Mouse (Mus musculus) testis, postnatal 14 days (tissue): Measurements from ENCODE around the gene Dnajc27.
A peak's percentile ranks its signal among the peaks of the same experiment; 100 is the strongest.

Experiments
- DNase-seq: peaks from one replicate; pipeline ENCODE4 v3.0.0; 2021; ENCODE audit warnings: low spot score

Gene Dnajc27

DNA sequence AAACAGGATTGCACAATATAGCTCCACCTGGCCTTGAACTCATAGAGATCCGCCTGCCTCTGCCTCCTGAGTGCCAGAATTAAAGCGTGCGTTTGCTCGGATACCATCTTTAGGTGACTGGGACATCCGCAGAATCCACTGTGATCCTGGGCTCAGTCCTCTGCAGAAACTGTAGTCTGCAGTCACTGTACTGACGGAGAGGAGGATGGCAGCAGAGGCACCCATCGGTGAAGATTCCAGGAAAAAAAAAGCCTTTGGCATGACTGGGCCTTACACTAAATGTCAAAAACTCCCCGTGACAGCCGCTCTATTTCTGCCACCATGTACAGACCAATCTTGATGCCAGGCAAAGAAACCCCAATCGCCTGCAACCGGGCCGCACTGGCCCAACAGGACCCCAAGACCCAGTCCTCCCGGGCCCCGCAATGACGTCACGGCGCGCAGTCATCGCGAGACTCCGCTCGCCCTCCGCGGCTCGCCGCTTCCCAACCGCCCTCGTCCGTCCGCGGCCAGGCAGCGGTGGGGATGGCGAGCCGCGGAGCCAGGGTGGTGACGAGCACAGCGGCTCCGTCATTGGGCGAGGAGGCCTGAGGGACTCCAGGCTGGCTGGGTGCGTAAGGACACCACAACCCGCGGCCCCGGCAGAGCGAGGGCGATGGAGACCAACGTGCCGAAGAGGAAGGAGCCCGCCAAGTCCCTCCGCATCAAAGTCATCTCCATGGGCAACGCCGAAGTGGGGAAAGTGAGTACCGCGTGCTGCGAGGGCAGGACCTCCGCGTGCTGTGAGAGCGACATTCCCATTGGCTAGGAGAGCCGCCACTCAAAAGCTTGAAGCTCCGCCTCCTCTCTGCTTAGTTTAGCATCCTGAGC is at the start of gene Dnajc27:
Gene Dnajc27 (plus strand): TSS at position 452 of the 870 bp plus-strand sequence.
- peak; percentile 95 for DNase-seq

- no peak for DNase-seq
Observed at GRCm38 (mm10) chr12:4036157-4036556, 46.2 kb upstream of the Dnajc27 start.

DNA sequence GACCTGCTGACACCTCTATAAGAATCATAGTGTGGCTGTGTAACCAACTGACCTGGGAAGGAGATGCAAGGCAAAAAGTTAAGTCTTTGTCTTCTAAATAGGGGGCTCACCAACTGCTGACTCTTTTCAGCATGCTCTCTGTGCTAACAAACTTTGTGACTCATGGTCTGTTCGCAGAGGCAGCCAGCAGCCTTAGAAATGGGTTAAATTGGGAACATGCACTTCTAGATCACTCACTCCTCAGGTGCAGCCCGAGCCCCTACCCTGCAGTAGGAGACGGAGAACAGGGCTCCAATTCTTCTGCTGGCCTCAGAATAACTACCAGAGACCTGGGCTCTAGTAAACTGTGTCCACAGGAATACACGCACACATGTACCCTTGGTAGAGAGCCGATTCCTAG is 44.9 kb upstream of the Dnajc27 start:
- DNase-seq, result no peak

DNA sequence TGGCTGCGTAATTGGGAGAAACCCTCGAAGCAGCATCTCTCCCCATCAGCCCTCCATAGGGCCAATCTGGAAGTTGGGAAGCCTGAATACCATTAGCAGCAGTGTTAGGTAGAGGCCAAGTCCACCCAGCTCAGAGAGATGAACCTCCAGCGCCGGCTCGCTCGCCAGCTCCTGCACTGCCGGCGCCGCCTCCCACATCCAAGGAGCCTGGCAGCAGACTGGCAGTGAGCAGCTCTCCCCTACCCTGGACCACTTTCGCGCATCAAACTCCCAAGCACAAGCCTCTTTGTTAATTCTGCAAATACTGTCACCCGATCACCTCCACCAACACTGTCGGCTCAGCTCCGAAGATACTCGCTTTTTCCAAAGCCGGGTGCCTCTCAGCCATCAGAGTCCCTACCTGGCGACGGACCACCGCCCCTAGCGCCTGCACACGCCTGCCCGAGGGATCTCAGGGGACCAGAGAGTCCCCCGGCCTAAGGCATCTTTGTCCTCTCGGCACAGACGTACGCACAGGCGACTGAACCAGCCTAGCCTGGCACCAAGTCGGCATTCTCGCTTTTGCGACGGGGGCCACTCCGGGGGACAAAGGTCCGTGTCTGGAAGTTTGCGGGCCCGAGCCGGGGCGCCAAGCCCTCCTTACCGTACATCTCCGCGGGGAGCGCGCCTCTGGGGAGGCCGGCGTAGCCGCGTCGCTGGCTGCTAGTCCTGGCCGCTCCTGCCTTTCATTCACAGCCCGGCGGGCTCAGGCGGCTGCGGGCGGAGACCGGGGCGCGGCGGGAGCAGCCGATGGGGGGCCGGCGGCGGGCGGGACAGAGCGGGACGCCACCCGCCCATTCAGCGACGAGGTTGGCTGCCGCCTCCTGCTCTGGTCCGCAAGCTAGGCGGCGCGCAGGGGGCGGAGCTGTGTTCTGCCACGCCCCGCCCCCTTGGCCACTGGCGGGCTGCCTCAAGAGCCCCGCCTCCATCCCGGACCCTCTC is 44.0 kb upstream of the Dnajc27 start, which contains the start of gene Efr3b:
Gene Efr3b (minus strand): TSS at position 855 of the 981 bp plus-strand sequence.
- peak; percentile 81 for DNase-seq

- no peak for DNase-seq
Observed at GRCm38 (mm10) chr12:4039046-4039445, 43.3 kb upstream of the Dnajc27 start.

DNA sequence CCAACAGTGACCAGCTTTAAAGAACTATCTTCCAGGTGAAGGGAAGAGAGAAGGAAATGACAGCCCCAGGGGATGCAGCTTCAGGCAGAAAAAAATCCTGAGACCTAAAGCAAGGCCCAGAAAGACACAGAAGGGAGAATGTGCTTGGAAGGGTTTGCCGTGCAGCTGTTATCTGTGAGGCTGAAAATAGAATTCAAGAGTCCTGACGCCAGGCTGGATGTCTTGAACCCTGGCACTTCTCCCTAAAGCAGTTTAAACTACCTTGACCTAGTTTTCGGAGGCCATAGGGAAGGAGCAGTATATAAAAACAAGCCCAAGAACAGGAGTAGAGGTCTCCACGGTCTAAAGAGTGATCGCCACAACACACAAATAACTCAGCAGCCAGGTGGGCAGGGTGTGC is 40.0 kb upstream of the Dnajc27 start:
- no peak for DNase-seq

GRCm38 (mm10) chr12:4045992-4046391 is 36.4 kb upstream of the Dnajc27 start:
- no peak for DNase-seq

GRCm38 (mm10) chr12:4048031-4048430 is 34.4 kb upstream of the Dnajc27 start:
- DNase-seq, result no peak

- no peak for DNase-seq
Observed at GRCm38 (mm10) chr12:4050861-4051425, 31.4 kb upstream of the Dnajc27 start.

GRCm38 (mm10) chr12:4053643-4054042 is 28.7 kb upstream of the Dnajc27 start:
- DNase-seq, result no peak

DNA sequence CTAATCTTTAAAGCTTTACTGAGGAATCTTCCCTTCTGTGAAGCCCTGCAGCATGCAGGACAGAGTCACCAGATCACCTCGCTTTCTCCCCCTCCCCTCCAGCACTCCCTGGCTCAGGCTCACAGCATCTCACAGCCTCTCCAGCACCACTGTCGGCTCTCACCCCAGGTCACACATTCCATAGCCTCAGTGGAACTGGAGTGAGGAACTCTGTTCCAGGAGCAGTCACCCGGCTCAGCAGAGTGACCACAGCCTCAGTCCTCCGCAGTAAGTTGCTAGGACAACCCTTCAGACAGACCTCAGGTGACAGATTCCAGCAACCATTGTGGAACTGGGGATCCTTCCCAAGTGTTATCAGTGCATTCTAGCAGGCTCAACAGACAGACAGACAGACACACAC is 27.5 kb upstream of the Dnajc27 start:
- DNase-seq, result no peak

DNA sequence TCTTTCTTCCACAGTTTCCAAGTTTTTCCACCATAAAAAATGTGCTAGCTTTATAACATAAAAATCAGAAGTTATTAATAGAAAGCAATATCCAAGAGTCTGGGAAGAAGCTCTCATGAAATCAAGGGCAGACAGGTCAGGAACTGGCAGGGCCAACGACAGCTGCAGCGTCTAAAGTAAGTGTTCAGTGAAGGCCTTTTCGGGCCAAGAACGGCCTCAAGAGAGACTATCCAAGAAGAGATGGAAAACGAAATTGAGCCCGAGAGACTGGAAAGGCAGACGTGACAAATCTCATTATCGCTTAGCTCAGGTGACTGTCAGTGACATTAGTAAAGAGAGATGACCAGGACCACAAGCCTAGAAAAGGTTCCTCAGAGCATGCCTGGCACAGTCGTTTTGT is 24.1 kb upstream of the Dnajc27 start:
- no peak for DNase-seq

- DNase-seq, result no peak
Observed at GRCm38 (mm10) chr12:4059683-4060082, 22.7 kb upstream of the Dnajc27 start.

DNA sequence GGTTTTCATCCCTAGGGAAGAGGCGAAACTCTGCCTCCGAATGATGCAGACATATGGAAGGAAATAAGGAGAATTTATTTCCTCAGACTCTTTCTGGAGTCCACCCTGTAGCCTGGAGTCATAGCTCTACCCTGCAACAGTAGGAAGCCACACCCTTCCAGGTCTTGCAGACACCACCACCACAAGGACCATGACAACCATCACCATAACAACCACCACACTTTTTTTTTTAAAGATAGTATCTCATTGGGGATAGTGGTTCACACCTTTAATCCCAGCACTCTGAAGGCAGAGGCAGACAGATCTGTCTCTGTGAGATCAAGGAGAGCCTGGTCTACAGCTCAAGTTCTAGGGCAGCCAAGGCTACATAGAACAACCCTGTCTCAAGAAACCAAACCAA is 16.9 kb upstream of the Dnajc27 start:
- no peak for DNase-seq

GRCm38 (mm10) chr12:4065944-4066343 is 16.4 kb upstream of the Dnajc27 start:
- DNase-seq, result no peak

DNA sequence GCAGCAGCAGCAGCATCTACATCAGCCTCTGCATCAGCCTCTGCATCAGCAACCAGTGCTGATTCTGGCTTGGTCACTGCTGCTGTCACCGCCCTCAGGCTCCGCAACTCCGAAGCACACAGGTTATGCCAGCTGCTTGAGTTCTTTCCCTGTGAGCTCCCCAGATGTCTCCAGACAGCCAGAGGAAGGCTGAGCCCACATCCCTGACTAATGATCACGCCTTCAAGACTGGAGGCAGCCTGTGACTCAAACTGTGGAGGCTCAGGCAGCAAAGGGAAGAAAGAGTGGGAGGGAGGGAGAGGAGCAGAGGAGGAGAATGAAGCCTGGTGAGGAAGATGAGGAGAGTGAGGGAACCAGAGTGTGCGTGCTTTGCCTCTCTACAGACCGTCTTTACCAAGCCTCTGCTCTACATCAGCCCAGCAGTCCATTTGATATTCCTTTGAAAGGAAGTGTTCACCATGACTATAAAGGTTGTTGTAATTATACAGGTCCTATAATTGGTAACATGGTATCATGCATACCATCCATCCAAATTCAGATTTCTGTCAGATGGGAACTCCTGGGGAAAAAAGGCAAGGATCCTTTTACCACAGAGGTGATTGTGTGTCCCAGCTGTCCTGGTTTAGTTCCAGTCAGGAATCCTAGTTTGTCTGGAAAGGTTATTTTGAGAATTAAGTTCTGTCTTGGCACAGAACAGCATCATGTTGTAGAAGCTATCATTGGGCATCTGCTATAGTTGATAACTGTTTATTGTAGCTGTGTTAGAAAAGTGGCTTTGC is 15.5 kb upstream of the Dnajc27 start:
- no peak for DNase-seq

GRCm38 (mm10) chr12:4068551-4068950 is 13.8 kb upstream of the Dnajc27 start:
- DNase-seq, result no peak

GRCm38 (mm10) chr12:4071671-4072070 is 10.7 kb upstream of the Dnajc27 start:
- DNase-seq, result no peak

- no peak for DNase-seq
Observed at GRCm38 (mm10) chr12:4075407-4075806, 7.0 kb upstream of the Dnajc27 start.

DNA sequence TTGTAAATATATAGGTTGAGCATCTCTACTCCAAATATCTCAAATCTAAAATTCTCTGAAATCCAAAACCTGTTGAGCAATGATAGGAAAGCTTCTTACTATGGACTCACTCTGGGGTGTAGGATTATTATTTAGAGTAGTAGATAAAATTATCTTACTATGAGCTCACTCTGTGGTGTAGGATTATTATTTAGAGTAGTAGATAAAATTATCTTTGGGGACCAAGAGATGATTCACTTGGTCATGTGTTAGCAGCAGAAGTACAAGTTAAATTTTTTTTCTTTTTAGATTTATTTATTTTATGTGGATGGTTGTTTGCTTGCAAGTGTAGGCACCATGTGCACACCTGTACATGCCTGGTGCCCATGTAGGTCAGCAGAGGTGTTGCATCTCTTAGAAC is 6.0 kb upstream of the Dnajc27 start:
- DNase-seq, result no peak

GRCm38 (mm10) chr12:4078069-4078468 is 4.3 kb upstream of the Dnajc27 start:
- DNase-seq, result no peak

GRCm38 (mm10) chr12:4080311-4080710 is 2.1 kb upstream of the Dnajc27 start:
- DNase-seq, result peak; percentile 28
